31 mouse cellular contexts compared by ENCODE assay signal in genomic region chr7:139477748-139478147, GRCm38 (mm10).
"Had no signal": no experiment of that assay in that cellular context is flagged by ENCODE, and none has a peak within 500 bp of the region (broad histone marks: within the 10 kb centered on the region; RNA-seq: fewer than 3 reads in every experiment).

No protein-coding gene starts in this region.

- H3K4me2 ChIP-seq: limb, embryonic 12.5 days; limb, embryonic 13.5 days; limb, embryonic 15.5 days; liver, embryonic 11.5 days; liver, embryonic 12.5 days; liver, embryonic 13.5 days; liver, embryonic 15.5 days; lung, embryonic 14.5 days; lung, embryonic 15.5 days; midbrain, embryonic 11.5 days; midbrain, embryonic 12.5 days; midbrain, embryonic 13.5 days; midbrain, embryonic 15.5 days; neural tube, embryonic 12.5 days had no signal

- H3K9me3 ChIP-seq: limb, embryonic 10.5 days; limb, embryonic 12.5 days; limb, embryonic 13.5 days; limb, embryonic 15.5 days; liver, embryonic 12.5 days; liver, embryonic 13.5 days; liver, embryonic 15.5 days; lung, embryonic 15.5 days; megakaryocyte, embryonic 14.5 days; midbrain, embryonic 10.5 days; midbrain, embryonic 12.5 days; midbrain, embryonic 13.5 days; midbrain, embryonic 15.5 days; neural tube, embryonic 12.5 days had no signal

- H3K27ac ChIP-seq: limb, embryonic 10.5 days; limb, embryonic 12.5 days; limb, embryonic 13.5 days; limb, embryonic 15.5 days; liver, embryonic 12.5 days; liver, embryonic 13.5 days; liver, embryonic 14.5 days; liver, embryonic 15.5 days; lung, embryonic 15.5 days; macrophage; midbrain, embryonic 10.5 days; midbrain, embryonic 12.5 days; midbrain, embryonic 13.5 days; midbrain, embryonic 15.5 days; neural tube, embryonic 12.5 days had no signal

- ATAC-seq: liver, embryonic 12.5 days; liver, postnatal 0 days; lung, postnatal 0 days; midbrain, embryonic 13.5 days; midbrain, embryonic 15.5 days; midbrain, embryonic 16.5 days had no signal

- DNase-seq: left cerebral cortex, postnatal 4 days; liver; liver, embryonic 13.5 days; liver, postnatal 0 days; lung, adult 18-20 months; lung, adult 2 months; lung, embryonic 14.5 days; lung, postnatal 14 days; lung, postnatal 36 days; lung, postnatal 4 days; midbrain, embryonic 14.5 days had no signal

- H3K9ac ChIP-seq: limb, embryonic 12.5 days; limb, embryonic 13.5 days; limb, embryonic 15.5 days; liver, embryonic 12.5 days; liver, embryonic 13.5 days; liver, embryonic 14.5 days; liver, embryonic 15.5 days; liver, postnatal 0 days; lung, embryonic 14.5 days; lung, embryonic 15.5 days; midbrain, embryonic 12.5 days; midbrain, embryonic 13.5 days; midbrain, embryonic 15.5 days; neural tube, embryonic 12.5 days had no signal

- H3K4me3 ChIP-seq: limb, embryonic 10.5 days; limb, embryonic 12.5 days; limb, embryonic 13.5 days; limb, embryonic 15.5 days; liver, embryonic 12.5 days; liver, embryonic 13.5 days; liver, embryonic 15.5 days; lung, embryonic 15.5 days; midbrain, embryonic 10.5 days; midbrain, embryonic 12.5 days; midbrain, embryonic 13.5 days; midbrain, embryonic 15.5 days; myocyte; neural tube, embryonic 12.5 days had no signal

- H3K4me1 ChIP-seq: limb, embryonic 10.5 days; limb, embryonic 12.5 days; liver, embryonic 12.5 days; liver, embryonic 13.5 days; midbrain, embryonic 12.5 days; midbrain, embryonic 13.5 days; neural tube, embryonic 12.5 days had no signal

- H3K36me3 ChIP-seq: limb, embryonic 10.5 days; liver, embryonic 12.5 days; liver, embryonic 13.5 days; liver, embryonic 15.5 days; midbrain, embryonic 13.5 days; midbrain, embryonic 15.5 days had no signal

- H3K27me3 ChIP-seq: limb, embryonic 12.5 days; limb, embryonic 13.5 days; limb, embryonic 15.5 days; liver, embryonic 12.5 days; liver, embryonic 13.5 days; liver, embryonic 15.5 days; lung, embryonic 15.5 days; megakaryocyte, embryonic 14.5 days; midbrain, embryonic 13.5 days; midbrain, embryonic 15.5 days had no signal
